Mouse (Mus musculus): Measurements from ENCODE around the gene Sox6. TPM values are rescaled to one million over a fixed set of nuclear protein-coding genes. Genes with fewer than 3 reads are reported as not detected.

Gene Sox6
- total RNA-seq, 2 experiments from 2014 or later, result 54.8 to 56.6 TPM

GRCm38 (mm10) chr7:115454988-115455387 is 583.6 kb downstream of the Sox6 start:
- intact Hi-C loops (cut with DNase I), result no loop called here
- DNase-seq, result no peak

- intact Hi-C loops (cut with DNase I), result no loop called here
- DNase-seq, result no peak
These were observed 584.9 kb downstream of the Sox6 start for GRCm38 (mm10) chr7:115453713-115454073.

- intact Hi-C loops (cut with DNase I), result no loop called here
- DNase-seq, result peak; percentile 73
These were observed 585.4 kb downstream of the Sox6 start for GRCm38 (mm10) chr7:115453042-115453712.

GRCm38 (mm10) chr7:115450431-115451195 is 588.0 kb downstream of the Sox6 start:
- no peak for DNase-seq
- intact Hi-C loops (cut with DNase I), result no loop called here

GRCm38 (mm10) chr7:115448403-115449025 is 590.1 kb downstream of the Sox6 start:
- no peak for DNase-seq
- intact Hi-C loops (cut with DNase I), result no loop called here

- peak; percentile 21 for DNase-seq
- intact Hi-C loops (cut with DNase I), result no loop called here
These were observed 591.5 kb downstream of the Sox6 start for GRCm38 (mm10) chr7:115447091-115447490.

GRCm38 (mm10) chr7:115446481-115447016 is 592.0 kb downstream of the Sox6 start:
- peak; percentile 12 for DNase-seq
- intact Hi-C loops (cut with DNase I), result no loop called here

- peak; percentile 37 for DNase-seq
- intact Hi-C loops (cut with DNase I), result no loop called here
These were observed 612.2 kb downstream of the Sox6 start for GRCm38 (mm10) chr7:115426161-115426982.

GRCm38 (mm10) chr7:115422828-115423227 is 615.8 kb downstream of the Sox6 start:
- intact Hi-C loops (cut with DNase I), result no loop called here

GRCm38 (mm10) chr7:115420960-115421359 is 617.6 kb downstream of the Sox6 start:
- DNase-seq, result no peak
- intact Hi-C loops (cut with DNase I), result no loop called here

More at GRCm38 (mm10) chr7:115422828-115423227, 615.8 kb downstream of the Sox6 start:
- no peak for DNase-seq

Other genes with a start within 250 kb of the Sox6 start
- 100 to 1,000 TPM; 161 to 174 TPM for gene 1110004F10Rik, start 601 bp upstream of the Sox6 start, total RNA-seq (2021)
- gene Gm4353, start 45.8 kb upstream of the Sox6 start, total RNA-seq (2021), result 1 to 10 TPM; 3.9 to 4.6 TPM

All from left cerebral cortex, postnatal 4 days (tissue).